Mouse (Mus musculus) cerebellum, adult 18-20 months (tissue): ENCODE data around the gene Mamstr.

Source experiments
- DNase-seq, 2 experiments: peaks; one replicate each; pipeline ENCODE4 v3.0.0; 2021

The Mamstr gene

GRCm38 (mm10) chr7:45628364-45629294, 11.1 kb upstream of the Mamstr start:
- peak; percentile 93 to 98 for DNase-seq

- DNase-seq, result peak in 1 of 2 experiments; percentile 27
Observed at GRCm38 (mm10) chr7:45630064-45630907, 9.5 kb upstream of the Mamstr start.

- DNase-seq, result peak; percentile 79
Observed at GRCm38 (mm10) chr7:45632499-45632898, 7.3 kb upstream of the Mamstr start.

GRCm38 (mm10) chr7:45634946-45635681, 4.7 kb upstream of the Mamstr start:
- no peak for DNase-seq

GRCm38 (mm10) chr7:45635711-45636688, 3.8 kb upstream of the Mamstr start:
- no peak for DNase-seq

GRCm38 (mm10) chr7:45637710-45638109, 2.1 kb upstream of the Mamstr start:
- DNase-seq, result peak in 1 of 2 experiments; percentile 41

GRCm38 (mm10) chr7:45638623-45639401, 965 bp upstream of the Mamstr start:
- peak; percentile 96 to 100 for DNase-seq

GRCm38 (mm10) chr7:45640191-45640957, 597 bp downstream of the Mamstr start:
- DNase-seq, result no peak

- peak; percentile 59 to 70 for DNase-seq
Observed at GRCm38 (mm10) chr7:45641391-45642040, 1.7 kb downstream of the Mamstr start.

- DNase-seq, result peak; percentile 59 to 60
Observed at GRCm38 (mm10) chr7:45642083-45642482, 2.3 kb downstream of the Mamstr start.

- peak in 1 of 2 experiments; percentile 37 for DNase-seq
Observed at GRCm38 (mm10) chr7:45642503-45643255, 2.9 kb downstream of the Mamstr start.

- peak; percentile 99 to 100 for DNase-seq
Observed at GRCm38 (mm10) chr7:45643441-45644178, 3.8 kb downstream of the Mamstr start.

GRCm38 (mm10) chr7:45644183-45644582, 4.4 kb downstream of the Mamstr start:
- DNase-seq, result peak; percentile 66 to 68

GRCm38 (mm10) chr7:45644872-45645590, 5.3 kb downstream of the Mamstr start:
- DNase-seq, result peak in 1 of 2 experiments; percentile 32

- DNase-seq, result no peak
Observed at GRCm38 (mm10) chr7:45645591-45645971, 5.8 kb downstream of the Mamstr start.

- DNase-seq, result no peak
Observed at GRCm38 (mm10) chr7:45646671-45647070, 6.9 kb downstream of the Mamstr start.

- DNase-seq, result no peak
Observed at GRCm38 (mm10) chr7:45649351-45649750, 9.6 kb downstream of the Mamstr start.
